Mouse (Mus musculus) monocyte, adult 5-6 weeks (primary cell): ENCODE measurements around the gene Mavs. TPM values are rescaled to one million over a fixed set of nuclear protein-coding genes. Genes with fewer than 3 reads are reported as not detected.

Source experiments
- ATAC-seq: fragments of 153-309, 156-312 bp; replicated peaks from 2 replicates; pipeline ENCODE4 v1.8.0; 2017; ENCODE audit warnings: mild to moderate bottlenecking; ENCODE audit not compliant: low TSS enrichment, insufficient number of reproducible peaks, severe bottlenecking, poor library complexity, low FRiP score
- total RNA-seq: library from RNA; stranded (forward); fragments of 200-1000, 200-491, 200-594 nt; gene quantifications from 3 replicates; pipeline ENCODE4 v1.2.3, GENCODE M21; 2017

Mavs gene
- total RNA-seq = 8.0 to 16.9 TPM (median 9.0 TPM) in 3 replicates

DNA sequence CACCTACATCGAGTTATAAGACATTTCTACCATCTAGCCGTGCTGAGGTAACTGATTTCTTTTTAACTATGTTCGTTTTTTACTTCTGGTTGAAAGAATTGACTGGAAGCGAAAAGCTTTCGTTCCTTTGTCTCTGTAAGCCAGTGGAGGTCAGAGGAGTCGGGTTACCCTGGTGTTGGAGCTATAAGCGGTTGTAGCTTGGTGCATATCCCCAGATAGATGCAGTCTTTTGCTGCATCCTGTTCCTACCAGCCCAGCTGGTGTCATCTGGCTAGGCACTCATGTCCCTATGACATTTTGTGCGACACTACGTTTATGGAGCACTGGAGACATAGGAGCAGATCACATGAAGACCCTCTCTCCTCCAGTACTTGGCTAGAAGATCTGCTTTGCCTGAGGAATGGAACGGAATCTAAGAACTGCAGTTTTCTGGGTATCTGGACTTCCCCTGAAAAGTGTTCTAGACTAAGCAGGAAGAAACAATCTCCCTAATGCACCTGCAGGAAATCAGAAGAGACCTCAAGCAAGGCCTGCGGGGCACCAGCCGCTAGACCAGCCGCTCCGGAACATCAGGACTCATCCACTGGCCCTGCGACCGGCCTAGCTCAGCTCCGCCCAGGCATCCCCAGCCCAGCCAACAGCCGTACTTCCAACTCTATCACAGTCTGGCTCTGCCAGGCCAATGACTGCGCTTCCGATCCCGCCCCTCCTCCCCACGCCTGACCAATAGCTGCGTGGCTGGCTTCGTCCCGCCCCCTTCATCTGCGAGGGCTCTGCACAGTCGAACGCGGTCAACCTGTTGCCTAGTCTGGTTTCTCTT is at the start of gene Mavs:
TSS of gene Mavs (plus strand) at position 757 of the 820 bp plus-strand sequence.
- ATAC-seq = peak; percentile 99

DNA sequence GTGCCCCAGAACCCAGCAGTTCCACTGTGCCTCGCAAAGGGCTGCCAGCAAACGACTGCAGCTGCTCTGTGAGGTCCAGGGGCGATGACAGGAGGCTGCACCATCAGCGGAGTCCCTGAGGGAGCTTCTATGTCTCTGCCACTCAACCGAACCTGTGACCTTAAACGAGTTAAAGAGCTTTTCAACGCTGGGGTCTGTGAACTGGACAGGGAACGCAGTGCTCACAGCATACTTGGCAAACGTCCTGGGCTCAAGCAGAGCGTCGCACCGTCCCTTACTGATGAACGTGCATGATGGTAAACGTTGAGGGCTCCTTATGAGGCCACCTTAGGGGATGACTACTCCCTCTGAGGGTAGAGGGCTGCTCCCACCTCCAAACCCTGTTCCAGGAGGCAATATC is 47.5 kb upstream of the Mavs start:
- ATAC-seq = no peak

DNA sequence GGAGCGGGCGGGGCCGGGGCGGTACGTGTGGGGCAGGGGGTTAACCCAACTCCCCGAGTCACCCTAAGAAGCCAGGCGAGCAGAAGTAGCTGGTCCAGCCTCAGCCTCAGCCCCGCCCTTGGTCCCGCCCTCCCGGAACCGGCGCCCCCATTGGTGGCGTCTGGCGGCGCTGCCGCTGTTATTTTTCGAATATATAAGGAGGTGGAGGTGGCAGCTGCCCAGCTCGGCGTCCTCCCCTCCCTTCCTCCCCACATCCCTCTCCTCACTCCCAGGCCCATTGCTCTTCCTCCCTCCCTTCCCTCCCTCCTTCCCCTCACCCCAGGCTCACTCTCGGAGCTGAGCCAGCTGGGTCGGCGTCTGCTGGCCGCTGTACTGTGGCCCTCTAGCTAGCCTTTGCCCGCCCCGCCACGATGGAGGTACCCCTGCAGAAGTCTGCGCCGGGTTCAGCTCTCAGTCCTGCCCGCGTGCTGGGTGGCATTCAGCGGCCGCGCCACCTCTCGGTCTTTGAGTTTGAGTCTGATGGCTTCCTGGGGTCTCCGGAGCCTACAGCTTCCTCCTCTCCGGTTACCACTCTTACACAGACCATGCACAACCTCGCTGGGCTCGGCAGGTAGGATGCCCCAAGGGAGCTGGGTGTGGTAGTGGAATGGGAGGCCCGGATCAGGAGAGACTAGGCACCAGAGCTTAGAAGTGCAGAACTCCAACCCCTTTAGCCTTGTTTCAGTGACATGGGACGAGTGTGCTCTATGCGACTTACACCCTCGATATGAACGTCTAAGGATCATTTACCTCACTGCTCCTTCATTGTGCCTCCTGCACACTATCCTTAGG is 46.9 kb upstream of the Mavs start, which contains the start of the genes Cdc25b and Spef1:
TSS of gene Cdc25b (plus strand) at position 179 of the 831 bp plus-strand sequence.
TSS of gene Spef1 (minus strand) at position 512 of the 831 bp plus-strand sequence.
- ATAC-seq = peak; percentile 70

DNA sequence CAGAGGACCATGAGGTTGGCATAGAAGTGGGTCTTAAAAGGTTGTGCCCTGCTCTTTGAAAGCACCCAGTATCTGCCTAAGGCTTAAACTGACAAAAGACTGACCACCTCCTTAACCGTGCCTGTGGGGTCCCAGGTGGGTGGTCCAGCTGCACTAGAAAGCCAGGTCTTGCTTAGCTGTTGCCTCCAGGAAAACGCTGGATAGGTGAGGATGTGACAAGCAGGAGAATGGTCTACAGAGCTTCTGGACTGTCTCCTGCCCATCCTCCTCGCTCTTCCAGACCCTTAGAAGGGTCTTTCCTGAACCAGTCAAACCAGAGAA is 46.3 kb upstream of the Mavs start:
- ATAC-seq = no peak

DNA sequence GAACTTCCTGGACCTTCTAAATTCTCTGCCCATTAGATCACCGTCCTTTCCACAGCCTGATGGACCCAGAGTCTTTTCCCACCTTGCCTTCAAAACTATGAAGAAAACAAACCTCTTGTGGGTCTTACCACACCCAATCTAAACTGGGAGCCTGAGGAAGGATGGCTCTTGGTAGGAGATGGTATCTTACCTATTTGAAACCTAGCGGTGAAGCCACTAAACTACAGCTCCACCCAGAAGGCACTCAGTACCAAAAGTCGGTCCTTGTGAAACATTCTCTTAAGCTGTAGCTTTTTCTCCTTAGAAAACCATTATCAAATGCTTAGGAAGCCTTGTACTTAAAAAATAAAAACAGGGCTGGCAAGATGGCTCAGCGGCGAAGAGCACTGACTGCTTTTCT is 45.6 kb upstream of the Mavs start:
- no peak for ATAC-seq

DNA sequence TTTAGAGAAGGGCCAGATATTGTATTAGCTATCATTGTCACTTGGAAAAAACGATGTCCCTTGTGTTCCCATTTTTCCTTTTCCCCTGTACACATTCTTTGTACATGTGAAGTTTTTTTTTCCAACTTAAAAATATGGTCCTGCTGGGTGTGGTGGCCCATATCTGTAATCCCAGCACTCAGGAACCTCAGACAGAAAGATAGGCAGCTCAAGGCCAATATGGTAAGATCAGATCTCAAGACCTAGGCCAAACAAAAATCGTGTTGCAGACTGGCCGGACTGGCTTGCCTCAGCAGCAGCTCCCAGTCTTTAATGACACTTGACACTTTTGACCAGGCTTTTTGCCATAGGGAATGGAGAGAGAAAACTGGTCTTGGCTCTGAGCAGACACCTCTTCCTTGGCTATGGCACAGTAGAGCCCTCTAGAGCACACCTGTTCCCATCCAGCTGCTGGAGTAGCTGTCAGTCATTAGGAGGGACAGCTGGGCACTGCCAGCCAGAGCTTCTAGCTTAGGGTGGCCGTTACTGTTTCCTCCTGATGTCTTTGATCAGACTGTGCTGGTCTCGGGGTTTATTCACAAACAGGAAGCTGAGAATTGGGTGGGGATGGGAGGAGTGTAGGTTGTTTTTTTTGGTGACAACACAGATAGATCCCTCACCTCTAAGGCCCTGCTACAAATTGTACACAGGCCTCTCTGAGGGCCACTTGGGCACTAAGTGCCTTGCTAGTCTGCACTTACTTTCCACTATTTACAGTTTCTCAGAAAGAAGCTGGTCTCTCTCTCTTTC is 44.1 kb upstream of the Mavs start:
- no peak; the same call in 1 of the 2 replicates for ATAC-seq

DNA sequence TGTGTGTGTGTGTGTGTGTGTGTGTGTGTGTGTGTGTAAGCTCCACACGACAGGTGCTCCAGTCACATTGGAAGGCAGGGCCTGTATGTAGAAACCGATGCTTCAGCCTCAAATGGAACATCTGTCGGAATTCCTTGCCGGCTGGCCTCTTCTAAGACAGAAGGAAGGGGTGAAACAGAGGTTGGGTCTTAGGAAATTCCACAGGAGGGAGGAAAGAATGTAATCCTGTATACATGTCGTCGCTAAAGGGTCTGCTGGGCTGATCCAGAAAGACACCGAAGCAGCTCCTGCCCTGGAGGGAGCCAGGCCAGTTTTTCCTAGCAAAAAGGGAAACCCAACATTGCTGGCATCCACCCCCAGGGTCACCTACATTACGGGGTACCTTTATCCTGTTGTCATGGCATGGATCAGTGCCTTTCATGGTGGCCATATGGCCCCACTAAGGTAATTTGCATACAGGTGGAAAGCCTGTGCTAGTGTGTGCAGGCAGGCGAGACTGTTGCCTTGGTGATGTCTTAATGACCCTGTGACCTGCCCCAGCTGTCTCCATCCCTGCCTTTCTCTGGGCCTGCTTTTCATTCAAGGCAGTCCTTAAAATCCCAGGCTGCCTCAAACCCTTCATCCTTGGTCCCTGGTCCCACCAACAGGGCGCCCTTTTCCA is 43.4 kb upstream of the Mavs start:
- 0 out of 2 replicates have a peak, but pooled peaks have one; percentile 29 for ATAC-seq

DNA sequence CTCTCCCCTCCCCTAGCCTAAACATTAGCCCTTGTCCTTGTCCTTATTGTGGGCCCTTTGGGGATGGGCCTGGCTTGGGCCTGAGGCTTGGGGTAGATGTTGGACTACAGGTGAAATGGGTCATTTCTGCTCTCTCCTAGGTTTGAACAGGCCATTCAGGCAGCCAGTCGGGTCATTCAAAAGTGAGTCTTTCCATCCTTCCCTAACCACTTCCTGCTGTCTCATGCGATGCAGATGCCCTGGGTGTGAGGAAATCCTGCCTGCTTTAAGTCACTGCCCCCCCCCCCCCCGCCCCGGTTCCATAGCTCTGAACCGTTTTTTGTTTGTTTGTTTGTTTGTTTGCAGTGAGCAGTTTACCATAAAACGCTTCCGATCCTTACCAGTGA is 42.9 kb upstream of the Mavs start:
- ATAC-seq = no peak

DNA sequence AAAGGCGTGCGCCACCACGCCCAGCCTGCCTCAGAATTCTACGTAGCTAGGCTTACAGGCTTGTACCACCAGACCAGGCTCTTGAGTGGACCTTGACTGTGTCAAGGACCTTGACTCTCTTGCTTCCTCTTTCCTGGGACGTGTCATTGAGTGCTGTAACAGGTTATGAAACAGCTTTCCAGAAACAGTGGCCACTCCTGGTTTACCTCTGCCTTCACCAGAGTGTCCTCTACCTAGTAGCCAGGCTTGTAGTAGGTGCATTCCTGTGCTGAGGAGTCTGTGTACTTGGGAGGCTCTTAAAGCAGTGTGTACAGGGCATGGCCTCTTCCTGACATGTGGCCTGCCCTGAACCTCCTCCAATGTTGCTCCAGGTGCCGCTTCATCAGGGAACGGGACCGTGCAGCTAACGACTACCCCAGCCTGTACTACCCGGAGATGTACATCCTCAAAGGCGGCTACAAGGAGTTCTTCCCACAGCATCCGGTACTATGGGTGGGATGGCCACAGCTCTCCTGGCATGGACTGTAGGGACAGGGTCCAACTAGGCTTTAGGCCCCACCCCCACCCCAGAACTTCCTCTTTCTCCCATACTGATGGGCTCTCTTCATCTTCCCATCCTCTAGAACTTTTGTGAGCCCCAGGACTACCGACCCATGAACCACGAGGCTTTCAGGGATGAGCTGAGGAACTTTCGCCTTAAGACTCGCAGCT is 37.1 kb upstream of the Mavs start:
- peak; percentile 45; the same call in 1 of the 2 replicates for ATAC-seq

DNA sequence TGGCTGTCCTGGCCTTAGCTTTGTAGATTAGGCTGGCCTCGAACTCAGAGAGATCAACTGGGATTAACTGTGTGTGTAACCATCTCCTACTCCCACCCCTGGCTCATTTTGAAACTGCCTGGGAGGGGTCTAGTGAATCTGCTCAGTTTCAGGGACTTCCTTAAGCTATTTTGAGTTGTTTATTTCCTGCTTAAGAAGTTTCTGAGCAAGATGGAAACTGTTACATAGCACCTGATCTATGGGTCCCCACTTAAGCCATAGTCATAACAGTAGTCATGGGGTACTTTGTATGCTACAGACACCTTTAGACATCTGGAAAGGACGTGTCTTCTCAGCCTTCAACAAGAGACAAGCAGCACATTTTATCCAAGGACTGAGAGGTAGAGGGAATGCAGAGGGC is 33.2 kb upstream of the Mavs start:
- no peak for ATAC-seq

DNA sequence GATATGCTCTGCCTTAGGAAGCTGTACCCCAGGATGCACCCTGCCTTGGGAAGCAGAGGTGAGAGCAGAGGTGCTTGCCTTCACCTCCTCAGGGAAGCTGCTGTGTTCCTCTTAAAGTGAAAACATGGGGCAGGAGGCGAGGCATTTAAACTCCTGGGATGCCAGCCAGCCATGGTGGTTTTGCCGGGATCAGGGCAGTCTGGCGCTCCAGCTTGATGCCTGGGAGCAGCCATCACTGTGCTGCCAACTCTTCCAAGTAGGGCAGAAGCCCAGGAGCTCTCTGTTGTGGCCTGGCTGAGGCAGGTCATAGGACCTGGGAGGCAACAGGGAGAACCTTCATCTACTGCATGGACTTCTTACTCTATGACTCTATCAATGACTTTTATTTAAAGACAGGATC is 32.6 kb upstream of the Mavs start:
- no peak for ATAC-seq

DNA sequence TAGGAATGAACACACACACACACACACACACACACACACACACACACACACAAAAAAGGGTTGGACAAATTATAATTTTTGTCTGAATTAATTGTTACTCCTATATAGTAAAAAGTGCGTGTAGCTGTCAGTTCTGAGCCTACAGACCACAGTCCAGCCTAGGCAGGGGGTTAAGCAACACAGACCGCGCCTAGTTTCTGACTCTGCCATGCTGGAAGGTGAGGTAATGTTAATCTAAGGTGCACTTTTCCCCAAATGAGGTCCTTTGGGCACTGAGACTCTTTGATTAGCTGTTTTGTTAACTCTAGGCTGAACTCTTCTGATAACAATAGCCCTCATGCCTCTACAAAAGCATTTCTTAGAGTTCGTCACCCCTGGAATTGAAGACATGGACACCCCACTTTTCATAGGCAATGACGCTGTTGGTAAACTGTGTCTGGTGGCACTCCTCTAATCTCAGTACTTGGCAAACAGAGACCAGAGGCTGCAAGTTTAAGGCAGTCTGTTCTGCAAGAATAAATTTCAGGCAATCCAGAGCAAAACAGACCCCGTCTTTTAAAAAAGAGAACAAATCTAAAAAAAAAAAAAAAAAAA is 29.9 kb upstream of the Mavs start:
- ATAC-seq = no peak

DNA sequence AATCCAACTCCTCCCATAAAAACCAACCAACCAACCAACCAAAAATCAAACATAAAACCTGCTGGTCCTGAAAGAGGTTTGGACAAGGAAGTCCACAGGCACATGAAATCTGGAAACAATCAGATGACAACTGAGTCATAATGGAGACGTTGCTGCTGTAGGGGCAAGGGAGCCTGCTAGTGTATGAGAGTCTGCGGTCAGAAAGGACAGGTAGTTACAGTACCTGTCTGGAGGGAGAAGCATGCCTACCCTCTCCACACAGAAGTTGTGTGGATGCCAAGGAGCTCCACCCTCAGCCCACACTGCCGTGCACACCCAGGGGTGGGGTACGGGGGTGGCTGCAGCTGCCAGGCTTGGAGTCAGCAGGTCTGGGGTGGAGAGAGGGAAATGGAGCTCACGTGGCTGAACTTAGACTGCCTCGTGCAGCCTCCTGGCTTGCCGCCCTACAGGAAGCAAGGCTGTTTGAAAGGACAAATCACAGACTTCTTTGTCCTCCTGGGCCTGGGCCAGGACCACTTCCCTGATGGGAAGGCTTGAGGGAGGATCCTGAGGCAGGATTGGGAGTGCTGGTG is 29.4 kb upstream of the Mavs start:
- ATAC-seq = peak; percentile 66

DNA sequence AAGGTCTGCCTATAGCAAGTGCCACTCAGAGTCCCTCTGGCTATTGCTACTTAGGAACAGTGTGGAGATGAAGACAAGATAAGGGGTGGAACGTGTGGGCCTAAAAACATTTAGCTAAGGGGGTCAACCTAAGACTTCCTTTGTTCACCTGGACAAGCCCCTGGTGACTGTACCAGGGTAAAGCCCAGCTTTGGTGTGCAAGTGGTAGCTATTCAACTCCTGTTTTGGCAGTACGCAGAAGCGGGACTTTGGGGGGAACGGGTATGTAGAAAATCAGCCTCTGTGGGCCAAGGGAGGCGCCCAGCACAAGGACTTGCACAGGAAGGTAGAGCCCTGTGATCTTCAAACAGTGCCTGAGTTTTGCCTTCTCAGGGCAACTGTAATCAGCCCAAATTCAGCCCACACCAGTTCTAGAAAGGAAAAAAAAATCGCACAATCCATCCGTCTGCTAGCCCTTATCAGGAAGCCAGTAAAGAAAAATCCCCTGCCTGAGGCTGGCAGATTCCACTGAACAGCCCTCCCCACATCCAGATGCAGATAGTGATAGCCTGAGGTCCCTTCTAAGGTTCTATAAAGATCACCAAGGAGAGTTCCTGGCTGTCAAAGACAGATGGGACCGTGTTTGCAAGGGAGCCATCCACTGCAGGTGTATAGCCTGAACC is 28.2 kb upstream of the Mavs start:
- ATAC-seq = no peak

DNA sequence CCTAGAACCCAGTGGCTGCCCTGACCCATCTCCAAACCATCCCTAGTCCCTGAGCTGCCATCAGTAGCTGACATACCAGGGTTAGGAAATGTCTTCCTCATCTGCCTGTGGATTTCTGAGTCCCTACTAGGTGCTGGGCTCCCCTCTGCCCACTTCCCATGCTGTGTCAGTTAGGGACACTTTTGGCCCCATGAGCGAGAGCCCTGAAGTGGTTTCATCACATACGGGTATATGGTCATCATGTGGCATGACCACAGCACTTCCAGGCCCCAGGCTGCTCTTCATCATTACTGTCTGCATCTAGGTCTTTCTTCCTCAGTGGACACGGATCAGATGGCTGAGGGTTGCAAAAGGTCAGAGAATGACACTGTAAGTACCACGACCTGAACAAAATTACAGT is 27.1 kb upstream of the Mavs start, which contains the start of gene Ap5s1:
TSS of gene Ap5s1 (plus strand) at position 301 of the 400 bp plus-strand sequence.
- no peak for ATAC-seq

DNA sequence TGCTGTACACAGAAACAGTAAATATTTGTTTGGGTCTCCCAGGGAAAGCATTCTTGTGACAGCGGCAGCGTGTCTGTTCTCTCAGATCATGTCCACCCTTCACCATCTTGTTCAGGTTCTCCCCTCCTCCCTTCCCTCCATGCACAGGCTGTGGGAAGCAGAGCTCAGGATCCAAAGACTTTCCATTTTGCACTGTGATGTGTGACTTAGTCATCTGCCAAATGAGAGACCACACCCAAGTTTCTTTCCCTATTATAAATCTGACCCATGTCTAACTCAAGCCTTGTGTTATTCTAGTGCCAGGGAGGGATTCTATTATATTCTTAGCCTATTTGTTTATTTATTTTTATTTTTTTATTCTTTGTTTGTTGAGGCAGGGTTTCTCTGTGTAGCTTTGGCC is 25.5 kb upstream of the Mavs start:
- ATAC-seq = no peak
